Mouse (Mus musculus): ENCODE results near the gene Ccl1. TPM values are rescaled to one million over a fixed set of nuclear protein-coding genes. Genes with fewer than 3 reads are reported as not detected.

Gene Ccl1
- total and polyA plus RNA-seq, 2 experiments from 2014 or later, result not detected

DNA sequence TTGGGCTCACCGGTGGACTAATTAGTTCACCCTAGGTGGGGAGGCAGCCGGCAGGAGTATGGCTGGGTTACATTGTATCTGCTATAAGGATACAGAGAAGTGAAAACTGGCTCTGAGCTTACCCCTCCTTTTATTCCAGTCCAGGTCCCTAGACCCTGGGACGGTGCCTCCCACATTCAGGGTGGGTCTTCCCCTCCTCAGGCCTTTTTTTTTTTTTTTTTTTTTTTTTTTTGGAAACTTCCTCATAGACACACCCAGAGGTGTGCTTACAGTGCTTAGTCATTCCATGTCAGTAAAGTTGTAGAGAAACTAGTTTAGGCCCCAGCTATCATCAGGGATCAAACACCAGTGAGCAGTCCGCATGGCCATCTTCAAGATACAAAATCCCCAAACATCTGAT is 7.6 kb downstream of the Ccl1 start:
- H3K36me3 ChIP-seq (ENCODE audit: insufficient read depth, low read length), result no peaks in the 10 kb centered on the region
- WGBS, result 85% methylated on average over 4 of the region's 4 CpGs
- no peak overlapping the region for H3K9ac ChIP-seq (replicated peaks; ENCODE audit: low read length)
- no peak for TF ChIP-seq CTCF (IDR thresholded peaks at IDR 0.05; ENCODE audit: low read depth)
- H3K4me2 ChIP-seq (ENCODE audit: low read depth, low read length), result no peak overlapping the region
- no peaks in the 10 kb centered on the region for H3K27me3 ChIP-seq (ENCODE audit: insufficient read depth, low read length)
- no peak overlapping the region for H3K27ac ChIP-seq
- ATAC-seq, result no peak
- H3K4me1 ChIP-seq (ENCODE audit: insufficient read depth, low read length), result no peaks in the 10 kb centered on the region
- H3K9me3 ChIP-seq (ENCODE audit: low read length), result 0 out of 2 replicates have a peak, but pooled peaks cover under 1% of the 10 kb centered on the region
- no peak for DNase-seq (ENCODE audit: low spot score)
- H3K4me3 ChIP-seq (ENCODE audit: low read length), result no peak overlapping the region

- Histone ChIP-seq H3K9me3 (ENCODE audit: low read length) (peaks cover 4% of the 10 kb centered on the region; the same call in 1 of the 2 replicates), H3K4me1 (ENCODE audit: insufficient read depth, low read length) (0 out of 2 replicates have a peak, but pooled peaks cover 5% of the 10 kb centered on the region), H3K4me2 (ENCODE audit: low read depth, low read length) (no peak overlapping the region), H3K27me3 (ENCODE audit: insufficient read depth, low read length) (no peaks in the 10 kb centered on the region), H3K9ac (replicated peaks; ENCODE audit: low read length) (no peak overlapping the region), H3K4me3 (ENCODE audit: low read length) (no peak overlapping the region), H3K36me3 (ENCODE audit: insufficient read depth, low read length) (no peaks in the 10 kb centered on the region), H3K27ac (no peak overlapping the region)
- peak; percentile 81 for DNase-seq (ENCODE audit: low spot score)
- ATAC-seq, result peak; percentile 87
- peak; percentile 40 for TF ChIP-seq CTCF (IDR thresholded peaks at IDR 0.05; ENCODE audit: low read depth)
Measured at GRCm38 (mm10) chr11:82290841-82291240, 14.6 kb downstream of the Ccl1 start.

DNA sequence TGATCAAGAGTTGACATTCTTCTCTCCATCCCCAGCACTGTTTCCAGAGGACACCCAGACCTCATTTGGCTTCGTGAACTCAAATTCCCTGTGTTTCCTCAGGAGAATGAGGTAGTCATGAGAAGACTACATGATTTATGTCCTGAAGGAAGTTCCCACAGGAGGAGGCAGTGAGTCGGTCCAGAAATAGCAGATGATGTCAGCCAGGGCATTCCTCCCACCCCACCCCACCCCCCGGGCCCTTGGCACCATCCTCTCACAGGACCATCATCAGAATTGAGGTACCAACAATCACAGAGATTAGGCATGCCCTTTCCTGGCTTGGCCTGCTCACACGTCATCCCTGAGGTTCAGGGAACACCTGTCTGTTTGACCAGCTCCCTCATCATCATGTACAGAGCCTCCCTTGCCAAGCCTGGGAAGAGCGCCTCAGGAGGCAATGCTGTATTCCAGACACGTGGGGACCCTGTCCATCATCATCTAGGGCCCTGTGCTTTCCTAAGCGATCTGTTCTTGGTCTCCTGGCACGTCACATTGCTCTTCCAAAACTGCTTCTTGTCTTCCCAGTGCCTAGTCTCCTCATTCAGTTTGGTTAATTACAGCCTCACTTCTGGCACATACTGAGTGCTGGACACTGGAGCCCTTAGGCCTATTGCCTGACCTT is 31.2 kb downstream of the Ccl1 start:
- H3K9me3 ChIP-seq (ENCODE audit: low read length), result no peaks in the 10 kb centered on the region
- H3K9ac ChIP-seq (replicated peaks; ENCODE audit: low read length), result no peak overlapping the region
- DNase-seq (ENCODE audit: low spot score) (peak; percentile 48), ATAC-seq (peak; percentile 78; the same call in 1 of the 2 replicates)
- no peaks in the 10 kb centered on the region for H3K36me3 ChIP-seq (ENCODE audit: insufficient read depth, low read length)
- H3K4me3 ChIP-seq (ENCODE audit: low read length), result no peak overlapping the region
- no peak overlapping the region for H3K4me2 ChIP-seq (ENCODE audit: low read depth, low read length)
- H3K27ac ChIP-seq, result no peak overlapping the region
- no peak for TF ChIP-seq CTCF (IDR thresholded peaks at IDR 0.05; ENCODE audit: low read depth)
- 56% methylated on average over 8 of the region's 8 CpGs for WGBS
- no peaks in the 10 kb centered on the region for H3K4me1 ChIP-seq (ENCODE audit: insufficient read depth, low read length)
- H3K27me3 ChIP-seq (ENCODE audit: insufficient read depth, low read length), result no peaks in the 10 kb centered on the region

DNA sequence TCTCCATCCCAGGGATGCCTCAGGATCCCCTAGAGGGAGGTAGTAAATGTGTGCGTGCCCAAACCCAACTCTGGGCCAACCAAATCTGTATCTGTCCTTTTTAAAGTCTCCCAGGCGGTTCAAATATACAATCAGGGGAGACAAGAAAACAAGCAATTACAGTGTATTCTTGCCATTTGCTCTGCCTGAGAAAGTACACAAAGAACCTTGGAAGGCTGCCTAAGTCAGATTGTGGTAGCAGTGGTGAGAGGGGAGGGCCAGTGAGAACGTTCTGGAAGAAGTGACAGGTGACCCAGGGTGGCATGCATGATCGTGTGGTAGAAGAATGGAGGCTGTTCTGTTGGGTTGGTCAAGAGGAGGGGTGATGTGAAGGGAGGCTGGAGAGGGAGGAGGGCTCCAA is 46.4 kb downstream of the Ccl1 start:
- no peaks in the 10 kb centered on the region for H3K36me3 ChIP-seq (ENCODE audit: insufficient read depth, low read length)
- H3K27me3 ChIP-seq (ENCODE audit: insufficient read depth, low read length), result no peaks in the 10 kb centered on the region; the same call in 1 of the 2 replicates
- no peak overlapping the region for H3K9ac ChIP-seq (replicated peaks; ENCODE audit: low read length)
- no peak overlapping the region for H3K4me2 ChIP-seq (ENCODE audit: low read depth, low read length)
- H3K9me3 ChIP-seq (ENCODE audit: low read length), result no peaks in the 10 kb centered on the region
- TF ChIP-seq CTCF (IDR thresholded peaks at IDR 0.05; ENCODE audit: low read depth), result no peak
- ATAC-seq (no peak), DNase-seq (ENCODE audit: low spot score) (no peak)
- H3K27ac ChIP-seq, result no peak overlapping the region
- H3K4me1 ChIP-seq (ENCODE audit: insufficient read depth, low read length), result no peaks in the 10 kb centered on the region; the same call in 1 of the 2 replicates
- 26% methylated on average over 4 of the region's 4 CpGs for WGBS
- H3K4me3 ChIP-seq (ENCODE audit: low read length), result no peak overlapping the region

DNA sequence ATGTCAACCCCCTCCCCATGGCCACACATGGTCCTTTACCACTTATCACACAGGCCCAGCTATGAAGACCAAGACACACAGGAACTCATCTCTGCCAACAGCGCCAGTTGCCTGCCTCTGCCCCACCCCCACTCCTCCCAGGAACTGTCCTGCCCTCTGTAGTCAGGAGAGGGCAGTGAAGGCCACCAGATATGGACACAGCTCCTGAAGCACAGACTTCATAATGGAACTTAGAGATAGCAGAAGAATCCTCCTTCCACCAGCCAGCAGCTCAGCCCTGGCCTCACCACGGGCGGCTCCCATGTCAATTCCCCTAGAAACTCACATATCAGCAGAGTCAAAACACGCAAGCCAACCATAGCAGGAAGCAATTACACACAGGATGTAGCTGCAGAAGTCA is 49.9 kb downstream of the Ccl1 start:
- 30% methylated on average over 4 of the region's 4 CpGs for WGBS
- H3K4me3 ChIP-seq (ENCODE audit: low read length), result no peak overlapping the region
- no peaks in the 10 kb centered on the region for H3K27me3 ChIP-seq (ENCODE audit: insufficient read depth, low read length)
- no peak overlapping the region for H3K9ac ChIP-seq (replicated peaks; ENCODE audit: low read length)
- no peaks in the 10 kb centered on the region for H3K36me3 ChIP-seq (ENCODE audit: insufficient read depth, low read length)
- H3K4me1 ChIP-seq (ENCODE audit: insufficient read depth, low read length), result no peaks in the 10 kb centered on the region; the same call in 1 of the 2 replicates
- no peaks in the 10 kb centered on the region for H3K9me3 ChIP-seq (ENCODE audit: low read length)
- ATAC-seq, result peak; percentile 85
- H3K4me2 ChIP-seq (ENCODE audit: low read depth, low read length), result no peak overlapping the region
- peak; percentile 90 for TF ChIP-seq CTCF (IDR thresholded peaks at IDR 0.05; ENCODE audit: low read depth)
- peak; percentile 86 for DNase-seq (ENCODE audit: low spot score)
- no peak overlapping the region for H3K27ac ChIP-seq

GRCm38 (mm10) chr11:82253421-82253820 is 52.1 kb downstream of the Ccl1 start:
- Histone ChIP-seq H3K4me2 (ENCODE audit: low read depth, low read length) (no peak overlapping the region), H3K9me3 (ENCODE audit: low read length) (no peaks in the 10 kb centered on the region), H3K27ac (no peak overlapping the region), H3K27me3 (ENCODE audit: insufficient read depth, low read length) (no peaks in the 10 kb centered on the region), H3K9ac (replicated peaks; ENCODE audit: low read length) (no peak overlapping the region), H3K36me3 (ENCODE audit: insufficient read depth, low read length) (no peaks in the 10 kb centered on the region), H3K4me3 (ENCODE audit: low read length) (no peak overlapping the region), H3K4me1 (ENCODE audit: insufficient read depth, low read length) (peaks cover 4% of the 10 kb centered on the region; the same call in 1 of the 2 replicates)
- WGBS, result 18% methylated on average over 4 of the region's 4 CpGs
- ATAC-seq (no peak), DNase-seq (ENCODE audit: low spot score) (peak; percentile 49)
- TF ChIP-seq CTCF (IDR thresholded peaks at IDR 0.05; ENCODE audit: low read depth), result no peak

GRCm38 (mm10) chr11:82251251-82251650 is 54.2 kb downstream of the Ccl1 start:
- H3K27me3 ChIP-seq (ENCODE audit: insufficient read depth, low read length), result no peaks in the 10 kb centered on the region
- no peak overlapping the region for H3K4me3 ChIP-seq (ENCODE audit: low read length)
- peaks cover 4% of the 10 kb centered on the region; the same call in 1 of the 2 replicates for H3K4me1 ChIP-seq (ENCODE audit: insufficient read depth, low read length)
- no peak overlapping the region for H3K9ac ChIP-seq (replicated peaks; ENCODE audit: low read length)
- no peak overlapping the region for H3K27ac ChIP-seq
- no peak for DNase-seq (ENCODE audit: low spot score)
- H3K4me2 ChIP-seq (ENCODE audit: low read depth, low read length), result no peak overlapping the region
- no peak for ATAC-seq
- no peak for TF ChIP-seq CTCF (IDR thresholded peaks at IDR 0.05; ENCODE audit: low read depth)
- no peaks in the 10 kb centered on the region for H3K36me3 ChIP-seq (ENCODE audit: insufficient read depth, low read length)
- 34% methylated on average over 6 of the region's 6 CpGs for WGBS
- H3K9me3 ChIP-seq (ENCODE audit: low read length), result no peaks in the 10 kb centered on the region
